8 mouse cellular contexts compared by ENCODE assay signal in the genomic region with DNA sequence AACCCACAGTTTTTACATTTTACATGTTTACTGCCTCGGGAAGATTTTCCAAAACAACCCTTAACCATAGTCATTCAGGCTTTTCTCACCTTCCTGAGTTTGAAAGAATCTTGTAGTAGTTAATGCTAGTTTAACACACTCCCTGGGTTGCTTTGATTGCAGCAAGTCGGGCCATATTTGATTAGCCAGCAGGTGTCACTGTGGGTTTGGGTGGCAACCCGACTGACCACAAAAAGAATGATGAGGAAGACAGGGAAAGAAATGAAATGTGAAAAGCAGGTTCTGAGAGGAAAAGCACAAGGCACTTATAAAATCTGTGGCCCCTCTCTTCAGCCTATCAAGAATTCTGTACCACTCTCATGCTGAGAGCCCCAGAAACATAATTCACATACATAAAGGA.
A peak's percentile ranks its signal among the peaks of the same experiment; 100 is the strongest.
DNase-seq lines count a peak whose midpoint lies in the region; ATAC-seq lines count a peak whose summit lies in the region.

No protein-coding gene starts in this region.

- ATAC-seq in forebrain, embryonic 11.5 days (replicated peaks; ENCODE audit: low FRiP score): no peak
- ATAC-seq in forebrain, embryonic 12.5 days (ENCODE audit: low FRiP score): no peak

- no peak overlapping the region for H3K9ac ChIP-seq in forebrain, embryonic 11.5 days (ENCODE audit: low read length)
- H3K9ac ChIP-seq in forebrain, embryonic 12.5 days: no peak overlapping the region

- H3K9me3 ChIP-seq in forebrain, embryonic 11.5 days (ENCODE audit: control insufficient read depth, low read length): no peaks in the 10 kb centered on the region
- H3K9me3 ChIP-seq in forebrain, embryonic 12.5 days: no peaks in the 10 kb centered on the region

- 13% methylated on average over 3 of the region's 3 CpGs for WGBS in forebrain, embryonic 11.5 days
- WGBS in forebrain, embryonic 12.5 days: 15% methylated on average over 3 of the region's 3 CpGs

- no peak overlapping the region for H3K4me3 ChIP-seq in forebrain, embryonic 11.5 days (ENCODE audit: low read depth, low read length)
- H3K4me3 ChIP-seq in forebrain, embryonic 12.5 days (replicated peaks): no peak overlapping the region

- no peak overlapping the region for H3K27ac ChIP-seq in forebrain, embryonic 11.5 days (ENCODE audit: low read depth, low read length)
- no peak overlapping the region for H3K27ac ChIP-seq in forebrain, embryonic 12.5 days

- H3K4me2 ChIP-seq in forebrain, embryonic 11.5 days (ENCODE audit: low read depth, low read length, severe bottlenecking): no peak overlapping the region
- no peak overlapping the region for H3K4me2 ChIP-seq in forebrain, embryonic 12.5 days

- no peaks in the 10 kb centered on the region for H3K36me3 ChIP-seq in forebrain, embryonic 11.5 days (ENCODE audit: control insufficient read depth, insufficient read depth, low read length)
- no peaks in the 10 kb centered on the region for H3K36me3 ChIP-seq in forebrain, embryonic 12.5 days (replicated peaks)

- DNase-seq in forebrain, embryonic 11.5 days (ENCODE audit: low spot score): peak; percentile 71
- DNase-seq in MN1 (ENCODE audit: low spot score): peak; percentile 10
- DNase-seq in cerebellum, postnatal 10 days: peak; percentile 84 to 87
- peak; percentile 45 for DNase-seq in gastrocnemius, postnatal 25 days
- peak; percentile 57 for DNase-seq in layer of hippocampus, adult 9-10 months (ENCODE audit: low spot score)
- peak; percentile 70 to 80 for DNase-seq in lung, postnatal 4 days
- peak; percentile 26 for DNase-seq in urinary bladder, postnatal 10 days (ENCODE audit: low spot score)

- H3K27me3 ChIP-seq in forebrain, embryonic 11.5 days (ENCODE audit: control insufficient read depth, insufficient read depth, low read length): no peaks in the 10 kb centered on the region
- no peaks in the 10 kb centered on the region for H3K27me3 ChIP-seq in forebrain, embryonic 12.5 days

- H3K4me1 ChIP-seq in forebrain, embryonic 11.5 days (replicated peaks; ENCODE audit: control insufficient read depth, insufficient read depth, low read length): no peaks in the 10 kb centered on the region
- H3K4me1 ChIP-seq in forebrain, embryonic 12.5 days: no peaks in the 10 kb centered on the region

Comparison
In these comparisons a context has a peak if more than half of its experiments do, and no peak if none do; other contexts are left out.
1. DNase-seq: peak in every context shown above with its lines; median percentile 86 in cerebellum, postnatal 10 days; 75 in lung, postnatal 4 days; 71 in forebrain, embryonic 11.5 days; 57 in layer of hippocampus, adult 9-10 months; 45 in gastrocnemius, postnatal 25 days; 26 in urinary bladder, postnatal 10 days; 10 in MN1.